Mouse (Mus musculus): ENCODE measurements around the gene Lmna.

The Lmna gene

GRCm38 (mm10) chr3:88538271-88539145 lies 28.8 kb upstream of the Lmna start:
- no peak for DNase-seq (ENCODE audit: low read depth)

- DNase-seq (ENCODE audit: low read depth) = no peak
Observed at GRCm38 (mm10) chr3:88537146-88537545, 27.4 kb upstream of the Lmna start.

GRCm38 (mm10) chr3:88536103-88536930 lies 26.6 kb upstream of the Lmna start:
- no peak for DNase-seq (ENCODE audit: low read depth)

GRCm38 (mm10) chr3:88535527-88535926 lies 25.8 kb upstream of the Lmna start:
- DNase-seq (ENCODE audit: low read depth) = no peak

GRCm38 (mm10) chr3:88535005-88535404 lies 25.2 kb upstream of the Lmna start:
- DNase-seq (ENCODE audit: low read depth) = no peak

- no peak for DNase-seq (ENCODE audit: low read depth)
Observed at GRCm38 (mm10) chr3:88533706-88534105, 23.9 kb upstream of the Lmna start.

GRCm38 (mm10) chr3:88532689-88533511 lies 23.1 kb upstream of the Lmna start:
- no peak for DNase-seq (ENCODE audit: low read depth)

GRCm38 (mm10) chr3:88532299-88532674 lies 22.5 kb upstream of the Lmna start, which contains the start of gene Mex3a:
Gene Mex3a, plus strand, starts transcription at chr3:88532395.
- no peak for DNase-seq (ENCODE audit: low read depth)

GRCm38 (mm10) chr3:88531348-88532298 lies 21.9 kb upstream of the Lmna start:
- no peak for DNase-seq (ENCODE audit: low read depth)

GRCm38 (mm10) chr3:88530082-88530864 lies 20.5 kb upstream of the Lmna start:
- DNase-seq (ENCODE audit: low read depth) = no peak

GRCm38 (mm10) chr3:88529204-88530000 lies 19.6 kb upstream of the Lmna start:
- DNase-seq (ENCODE audit: low read depth) = no peak

- DNase-seq (ENCODE audit: low read depth) = no peak
Observed at GRCm38 (mm10) chr3:88528646-88529045, 18.9 kb upstream of the Lmna start.

- DNase-seq (ENCODE audit: low read depth) = no peak
Observed at GRCm38 (mm10) chr3:88527565-88527964, 17.8 kb upstream of the Lmna start.

- peak; percentile 88 for DNase-seq (ENCODE audit: low read depth)
Observed at GRCm38 (mm10) chr3:88526157-88527131, 16.7 kb upstream of the Lmna start.

- no peak for DNase-seq (ENCODE audit: low read depth)
Observed at GRCm38 (mm10) chr3:88525021-88525420, 15.3 kb upstream of the Lmna start.

- DNase-seq (ENCODE audit: low read depth) = no peak
Observed at GRCm38 (mm10) chr3:88523027-88523426, 13.3 kb upstream of the Lmna start.

- peak; percentile 94 for DNase-seq (ENCODE audit: low read depth)
Observed at GRCm38 (mm10) chr3:88521803-88522331, 12.1 kb upstream of the Lmna start.

- no peak for DNase-seq (ENCODE audit: low read depth)
Observed at GRCm38 (mm10) chr3:88521156-88521555, 11.4 kb upstream of the Lmna start.
